Mouse (Mus musculus) small intestine, adult 2 months (tissue): Measurements from ENCODE around the gene Gmpr. TPM values are rescaled to one million over a fixed set of nuclear protein-coding genes. Genes with fewer than 3 reads are reported as not detected.

ENCODE experiments used
- H3K27ac ChIP-seq: fragments of 200-500 bp; 2 replicates; pipeline ENCODE4 v1.5.1; 2012; ENCODE audit warnings: low read depth, low read length, control low read depth, inconsistent platforms; ENCODE audit not compliant: insufficient read depth
- H3K27me3 ChIP-seq: fragments of 200-500 bp; 2 replicates; pipeline ENCODE4 v1.6.1; 2012; ENCODE audit warnings: mild to moderate bottlenecking, moderate library complexity, low read length, inconsistent platforms; ENCODE audit not compliant: control insufficient read depth, insufficient read depth
- H3K36me3 ChIP-seq: fragments of 200-500 bp; 2 replicates; pipeline ENCODE4 v1.6.1; 2012; ENCODE audit warnings: mild to moderate bottlenecking, low read length, control low read depth, inconsistent platforms; ENCODE audit not compliant: control insufficient read depth, insufficient read depth
- H3K4me1 ChIP-seq: fragments of 200-500 bp; 2 replicates; pipeline ENCODE4 v1.6.1; 2012; ENCODE audit warnings: low read length, inconsistent platforms, mixed read lengths; ENCODE audit not compliant: control insufficient read depth, insufficient read depth, insufficient read length
- H3K4me3 ChIP-seq: fragments of 200-500 bp; 2 replicates; pipeline ENCODE4 v1.5.1; 2012; ENCODE audit warnings: low read depth, mild to moderate bottlenecking, control low read depth, inconsistent platforms, low read length, moderate library complexity
- CTCF ChIP-seq: fragments of 200-500 bp; IDR thresholded peaks from 2 replicates; pipeline ENCODE4 v1.5.1; 2012; ENCODE audit warnings: low read depth, mild to moderate bottlenecking, control low read depth, inconsistent platforms, low read length, moderate library complexity, mixed read lengths; ENCODE audit not compliant: insufficient replicate concordance, insufficient read length; ENCODE audit errors: extremely low read depth
- POLR2A ChIP-seq: fragments of 200-500 bp; IDR thresholded peaks from 2 replicates; pipeline ENCODE4 v1.6.1; 2012; ENCODE audit warnings: low read depth, mild to moderate bottlenecking, control low read depth, inconsistent platforms, low read length, moderate library complexity
- WGBS: fragments of 180-500 bp; shearing (Covaris S2); methylation state at CpG from one replicate; pipeline ENCODE4 v1.1.7; 2018; 5-methylcytosine and 5-hydroxymethylcytosine counted together
- polyA plus RNA-seq: library from polyadenylated mRNA; depleted of rRNA; stranded (reverse); fragments of >200 nt; gene quantifications from 2 replicates; pipeline ENCODE4 v1.2.3, GENCODE M21; 2012

Gmpr gene
- polyA plus RNA-seq, 1 experiment: 5.4 TPM

- TF ChIP-seq CTCF (no peak), POLR2A (no peak)
- Histone ChIP-seq H3K27me3 (no peaks in the 10 kb centered on the region), H3K4me1 (no peaks in the 10 kb centered on the region), H3K27ac (no peak overlapping the region), H3K36me3 (no peaks in the 10 kb centered on the region), H3K4me3 (no peak overlapping the region)
- 43% methylated on average over 2 of the region's 2 CpGs for WGBS
These were observed 20.6 kb upstream of the Gmpr start for GRCm38 (mm10) chr13:45486598-45486997.

- H3K4me1 ChIP-seq: no peaks in the 10 kb centered on the region
- WGBS: 80% methylated on average over 8 of the region's 8 CpGs
- no peaks in the 10 kb centered on the region for H3K27me3 ChIP-seq
- no peak overlapping the region for H3K27ac ChIP-seq
- TF ChIP-seq CTCF: no peak
- TF ChIP-seq POLR2A: no peak
- H3K4me3 ChIP-seq: no peak overlapping the region
- H3K36me3 ChIP-seq: no peaks in the 10 kb centered on the region
These were observed 15.1 kb upstream of the Gmpr start for GRCm38 (mm10) chr13:45491991-45492732.

DNA sequence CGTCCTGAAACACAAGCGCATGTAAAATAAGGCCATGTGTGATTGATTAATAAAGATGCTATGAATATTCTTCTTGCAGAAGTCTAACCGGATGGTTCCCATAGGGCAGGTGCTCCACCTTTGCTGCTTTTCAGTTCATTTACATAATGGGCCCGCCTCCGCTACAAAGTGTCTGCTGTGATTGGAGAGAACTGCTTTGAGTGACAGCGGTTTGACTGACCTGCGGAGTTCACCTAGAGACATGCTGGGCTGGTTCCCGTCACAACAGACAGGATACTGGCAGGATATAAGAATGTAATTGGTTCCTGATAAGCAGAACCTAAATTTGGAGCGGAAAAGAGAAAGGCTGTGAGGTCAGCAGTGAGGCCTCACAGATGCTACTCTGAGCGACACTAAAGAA lies 13.4 kb upstream of the Gmpr start:
- 56% methylated on average over 10 of the region's 10 CpGs for WGBS
- TF ChIP-seq CTCF: no peak
- TF ChIP-seq POLR2A: no peak
- Histone ChIP-seq H3K36me3 (no peaks in the 10 kb centered on the region), H3K27ac (no peak overlapping the region), H3K4me1 (no peaks in the 10 kb centered on the region), H3K27me3 (no peaks in the 10 kb centered on the region), H3K4me3 (no peak overlapping the region)

DNA sequence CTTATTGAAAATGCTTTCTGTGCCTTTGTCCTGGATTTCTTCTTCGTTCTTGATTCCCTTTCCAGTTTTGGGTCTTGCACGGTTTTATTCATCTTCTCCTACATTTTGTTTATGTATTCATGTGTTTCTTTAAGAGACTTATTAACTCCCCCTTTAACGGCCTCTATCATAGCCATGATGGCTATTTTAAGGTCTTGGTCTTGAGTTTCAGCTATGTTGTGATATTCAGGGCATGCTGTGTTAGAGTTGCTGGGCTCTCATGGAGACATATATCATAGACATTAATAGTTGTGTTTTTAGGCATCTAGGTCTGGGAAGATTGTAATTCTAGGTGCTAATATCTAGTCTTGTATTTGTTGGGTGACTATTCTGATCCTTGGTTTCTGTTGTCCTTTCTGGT lies 8.6 kb upstream of the Gmpr start:
- Histone ChIP-seq H3K27ac (no peak overlapping the region), H3K4me3 (no peak overlapping the region), H3K36me3 (no peaks in the 10 kb centered on the region), H3K4me1 (no peaks in the 10 kb centered on the region), H3K27me3 (no peaks in the 10 kb centered on the region)
- no peak for TF ChIP-seq POLR2A
- TF ChIP-seq CTCF: no peak
- WGBS: 79% methylated on average over 3 of the region's 3 CpGs

GRCm38 (mm10) chr13:45499391-45499790 lies 7.9 kb upstream of the Gmpr start:
- no peak overlapping the region for H3K27ac ChIP-seq
- H3K4me3 ChIP-seq: no peak overlapping the region
- H3K4me1 ChIP-seq: no peaks in the 10 kb centered on the region
- TF ChIP-seq POLR2A: no peak
- TF ChIP-seq CTCF: no peak
- 86% methylated on average over 3 of the region's 3 CpGs for WGBS
- H3K36me3 ChIP-seq: no peaks in the 10 kb centered on the region
- H3K27me3 ChIP-seq: no peaks in the 10 kb centered on the region

GRCm38 (mm10) chr13:45499906-45500305 lies 7.3 kb upstream of the Gmpr start:
- TF ChIP-seq POLR2A (no peak), CTCF (no peak)
- Histone ChIP-seq H3K36me3 (no peaks in the 10 kb centered on the region), H3K27me3 (no peaks in the 10 kb centered on the region), H3K4me1 (no peaks in the 10 kb centered on the region), H3K27ac (no peak overlapping the region), H3K4me3 (no peak overlapping the region)
- WGBS: 79% methylated on average over 3 of the region's 3 CpGs

DNA sequence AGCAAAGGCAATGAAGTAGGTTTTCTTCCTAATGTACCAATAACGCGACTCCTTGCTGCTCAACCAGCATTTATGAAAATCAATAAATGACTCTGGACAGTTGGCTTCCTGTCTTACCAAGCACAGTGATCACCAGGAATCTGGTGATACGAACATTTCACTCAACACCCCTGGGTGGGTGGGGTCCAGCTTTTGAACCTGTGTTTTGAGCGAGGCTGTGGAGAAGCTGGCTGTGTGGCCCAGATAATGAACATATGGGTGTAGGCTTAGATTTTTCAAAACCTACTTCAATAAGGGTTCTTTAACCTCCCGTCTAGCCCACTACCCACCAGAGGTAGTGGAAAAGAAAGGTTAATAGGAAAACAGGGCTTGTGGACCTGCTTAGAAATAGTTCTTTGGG lies 4.5 kb upstream of the Gmpr start:
- H3K27ac ChIP-seq: no peak overlapping the region
- H3K4me3 ChIP-seq: no peak overlapping the region
- H3K36me3 ChIP-seq: no peaks in the 10 kb centered on the region
- no peaks in the 10 kb centered on the region for H3K27me3 ChIP-seq
- TF ChIP-seq POLR2A (no peak), CTCF (no peak)
- WGBS: 90% methylated on average over 5 of the region's 5 CpGs
- H3K4me1 ChIP-seq: peaks cover 4% of the 10 kb centered on the region
